Mouse (Mus musculus): Measurements from ENCODE around the gene Pou2f3.

DNA sequence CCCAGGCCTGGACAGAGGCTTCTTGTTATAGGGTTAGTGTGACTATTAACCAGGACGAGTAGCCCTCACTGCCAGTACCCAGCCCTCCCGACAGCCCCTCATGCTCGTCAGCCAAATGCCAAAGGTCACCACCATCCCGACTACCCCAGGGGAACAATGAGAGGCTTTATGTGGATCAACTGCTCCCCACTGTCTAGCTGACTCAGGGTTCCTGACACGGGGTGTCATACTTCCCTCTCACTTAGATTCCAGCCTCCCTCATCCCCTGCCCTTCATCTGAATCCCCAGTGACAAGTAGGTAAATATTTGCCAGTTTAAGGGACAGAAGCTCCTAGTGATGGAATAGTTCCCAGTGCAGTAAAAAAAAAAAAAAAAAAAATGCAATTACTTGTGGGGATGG, 22.1 kb upstream of the Pou2f3 start:
- TF ChIP-seq CTCF (IDR thresholded peaks at IDR 0.05 in 2 of 3, conservative IDR thresholded peaks at IDR 0.05 in 1 of 3; ENCODE audit: control insufficient read depth in 1 of 3, insufficient read depth in 1 of 3, low read depth in 2 of 3, low read length in 3 of 3, poor library complexity in 1 of 3, severe bottlenecking in 1 of 3) (no peak), POLR2A (IDR thresholded peaks at IDR 0.05; ENCODE audit: control insufficient read depth in 1 of 2, insufficient read depth in 1 of 2, low read depth in 1 of 2, low read length in 2 of 2, poor library complexity in 1 of 2) (no peak), USF1 (IDR thresholded peaks at IDR 0.05; ENCODE audit: low read depth, low read length) (no peak), GABPA (IDR thresholded peaks at IDR 0.05; ENCODE audit: low read depth, low read length) (no peak), TBP (IDR thresholded peaks at IDR 0.05; ENCODE audit: low read depth, low read length) (no peak), NRF1 (IDR thresholded peaks at IDR 0.05; ENCODE audit: insufficient read depth, low read depth, low read length, poor library complexity, severe bottlenecking) (no peak), MAFK (IDR thresholded peaks at IDR 0.05; ENCODE audit: borderline replicate concordance, low read depth, low read length) (no peak), POLR2AphosphoS5 (IDR thresholded peaks at IDR 0.05; ENCODE audit: borderline replicate concordance, low read depth, low read length) (no peak), USF2 (IDR thresholded peaks at IDR 0.05; ENCODE audit: borderline replicate concordance in 1 of 2, insufficient read depth in 1 of 2, low read depth in 1 of 2, low read length in 2 of 2) (no peak), HCFC1 (IDR thresholded peaks at IDR 0.05; ENCODE audit: low read depth, low read length) (no peak), TAL1 (IDR thresholded peaks at IDR 0.05; ENCODE audit: low read length) (no peak), EP300 (IDR thresholded peaks at IDR 0.05; ENCODE audit: low read depth in 1 of 2, low read length in 2 of 2) (no peak), E2F4 (IDR thresholded peaks at IDR 0.05; ENCODE audit: borderline replicate concordance, low read depth, low read length) (no peak)

All from MEL (cell line).